Mouse (Mus musculus) adrenal gland, postnatal 36 days (tissue): Measurements from ENCODE around the gene Ube2e2. TPM values are rescaled to one million over a fixed set of nuclear protein-coding genes. Genes with fewer than 3 reads are reported as not detected.
"Not testable (repeated sequence)": the region's sequence is repeated elsewhere in the genome, so short reads cannot be mapped to it uniquely, and the experiment has no call there.

Experiments
- DNase-seq, 2 experiments: peaks; one replicate each; pipeline ENCODE4 v3.0.0; 2021; ENCODE audit warnings: mixed read lengths in 1 of 2
- total RNA-seq, 2 experiments: library from RNA; stranded (reverse); gene quantifications; 2 replicates each; pipeline ENCODE4 v1.2.3; 2021

Ube2e2 gene
- total RNA-seq, 2 experiments from 2014 or later: 37.1 to 45.1 TPM

DNA sequence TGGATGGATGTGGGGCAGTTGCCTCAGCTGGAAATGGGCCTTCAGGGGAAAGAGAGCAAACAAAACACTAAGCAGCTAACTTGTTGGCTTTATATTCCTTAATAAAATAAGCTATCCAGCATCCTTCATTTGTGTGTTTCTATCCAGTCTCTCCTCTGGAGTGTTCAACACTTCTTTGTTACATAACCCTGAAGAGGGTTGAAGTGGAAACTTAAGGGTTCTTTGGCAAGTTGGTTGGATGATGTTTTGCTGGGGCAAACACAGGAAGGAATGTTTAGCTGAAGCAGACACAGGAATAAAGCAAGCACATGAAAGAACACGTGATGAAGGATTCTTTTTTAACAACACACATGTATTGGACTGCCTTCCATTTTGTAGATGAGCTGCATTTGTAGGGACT, 256.3 kb downstream of the Ube2e2 start:
- DNase-seq: no peak

DNA sequence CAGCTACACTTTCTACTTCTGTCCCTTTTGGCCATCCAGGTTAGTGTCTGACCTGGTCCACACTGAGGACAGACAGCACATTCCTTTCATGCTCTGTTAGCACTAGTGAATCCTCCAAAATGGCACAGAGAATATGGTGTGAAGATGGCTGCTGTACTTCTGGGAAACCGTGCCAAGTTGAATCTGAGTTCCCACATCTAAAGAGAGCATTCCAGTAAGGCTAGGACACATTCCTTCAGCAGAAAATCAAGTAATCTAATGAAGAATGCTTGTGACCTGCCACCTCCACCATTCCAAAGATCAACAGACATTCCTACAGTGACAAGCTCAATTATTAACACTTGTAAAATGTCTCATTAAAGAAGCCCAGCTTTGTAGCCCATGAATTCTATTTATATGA, 265.9 kb downstream of the Ube2e2 start:
- DNase-seq: no peak

DNA sequence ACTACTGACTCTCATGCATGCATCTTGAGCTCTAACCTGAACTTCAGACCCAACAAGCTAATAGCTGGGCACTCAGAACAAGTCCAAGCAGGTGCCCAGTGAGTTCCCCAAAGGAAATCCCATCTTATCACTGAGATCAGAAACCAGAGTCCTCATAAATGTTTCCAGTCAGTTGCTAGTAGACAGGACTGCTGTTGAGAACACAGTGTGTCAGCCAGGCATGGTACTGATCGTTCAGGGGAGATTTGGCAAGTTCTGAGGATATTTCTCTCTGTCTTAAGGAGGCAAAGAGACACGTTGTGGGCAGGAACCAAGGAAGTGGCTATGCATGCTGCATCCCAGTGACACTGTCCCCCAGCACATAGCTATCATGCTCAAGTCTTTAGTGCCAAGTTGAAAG, 275.5 kb downstream of the Ube2e2 start:
- DNase-seq: no peak

DNA sequence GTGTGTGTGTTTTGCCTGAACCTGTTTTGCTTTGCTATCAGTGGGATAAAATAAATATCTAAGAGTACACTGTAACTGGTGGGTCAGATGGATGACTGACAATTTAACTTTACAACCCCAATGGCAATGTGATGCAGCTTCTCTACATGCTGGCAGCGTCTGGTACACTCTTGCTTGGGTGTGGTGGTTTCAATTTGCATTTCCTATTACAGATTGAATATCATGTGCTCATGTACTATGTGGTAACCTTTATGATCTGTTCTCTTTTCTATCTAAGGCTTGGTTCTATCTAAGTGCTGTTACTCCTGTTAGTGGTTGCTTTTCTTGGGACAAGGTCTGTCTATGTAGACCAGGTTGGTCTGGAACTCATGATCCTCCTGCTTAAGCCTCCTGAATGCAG, 292.1 kb downstream of the Ube2e2 start:
- DNase-seq: no peak

DNA sequence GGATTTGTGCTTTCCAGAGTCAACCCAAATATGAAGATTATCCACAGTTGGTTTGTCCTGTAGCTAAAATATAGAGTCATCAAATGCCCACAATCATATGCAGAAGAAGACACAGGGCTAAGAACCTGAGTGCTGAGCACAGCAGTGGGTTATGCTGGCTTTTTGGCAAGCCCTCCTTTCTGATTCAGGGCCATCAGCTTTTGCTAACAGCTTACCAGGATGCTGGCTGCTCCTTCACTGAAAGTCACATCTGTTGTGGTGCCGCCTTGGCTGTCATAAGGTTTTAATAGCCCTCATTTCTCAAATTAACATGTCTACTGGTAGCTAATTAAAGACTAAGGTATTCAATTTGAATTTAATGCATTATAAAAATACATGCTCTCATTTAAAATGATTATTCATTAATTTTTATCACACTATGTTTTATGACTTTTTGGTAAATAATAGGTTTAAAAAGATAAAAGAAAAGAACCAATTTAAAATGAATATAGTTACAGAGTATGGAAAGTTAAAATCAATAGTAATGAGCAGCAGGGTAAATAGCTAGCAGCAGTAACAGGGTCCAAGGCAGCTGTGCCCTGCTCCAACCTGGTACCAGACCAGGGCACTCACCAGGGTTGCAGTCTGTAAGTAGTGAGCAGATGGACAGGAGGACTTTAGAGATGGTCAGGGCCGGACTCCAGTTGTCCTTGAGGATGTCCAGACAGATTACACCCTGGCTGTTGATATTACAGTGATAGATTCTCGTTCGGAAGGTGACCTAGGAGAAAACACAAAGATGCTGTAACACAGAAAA, 307.6 kb downstream of the Ube2e2 start:
- no peak for DNase-seq

DNA sequence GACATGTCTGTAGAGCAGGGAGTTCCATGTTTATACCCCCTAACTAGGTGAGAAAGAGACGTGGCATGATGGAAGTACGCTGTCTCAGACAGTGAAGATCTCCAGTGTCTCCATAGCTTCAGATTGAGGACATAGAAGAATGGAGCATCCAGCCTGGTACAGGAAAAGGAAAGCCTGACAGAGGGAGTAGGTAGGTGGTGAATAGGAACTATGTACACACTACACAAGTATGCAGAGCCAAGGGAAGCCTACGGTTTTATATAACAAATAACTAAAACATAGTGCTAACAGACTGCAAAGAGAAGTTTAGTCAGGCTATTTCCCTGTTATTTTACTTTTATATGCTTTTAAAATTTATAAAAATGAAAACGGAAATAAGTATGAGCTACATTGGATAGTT, 312.3 kb downstream of the Ube2e2 start:
- no peak for DNase-seq

DNA sequence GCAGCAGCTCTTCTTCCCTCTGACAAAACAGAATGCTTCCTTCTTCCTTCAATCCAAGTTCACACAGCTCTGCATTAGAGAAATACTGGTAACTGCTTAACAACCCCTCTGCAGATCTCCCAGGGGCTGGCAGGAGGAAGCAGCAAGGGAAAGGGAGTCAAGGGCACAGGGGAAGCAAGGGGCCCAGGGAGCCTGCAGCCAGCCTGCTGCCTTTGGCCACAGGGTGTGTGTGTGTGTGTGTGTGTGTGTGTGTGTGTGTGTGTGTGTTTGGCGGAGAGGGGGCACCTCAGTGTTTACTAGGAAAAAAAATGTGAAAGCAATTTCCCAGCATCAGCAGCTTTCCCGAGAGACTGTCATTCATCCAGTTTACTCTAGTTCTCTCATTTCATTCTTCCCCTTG, 319.3 kb downstream of the Ube2e2 start:
- DNase-seq: no peak

DNA sequence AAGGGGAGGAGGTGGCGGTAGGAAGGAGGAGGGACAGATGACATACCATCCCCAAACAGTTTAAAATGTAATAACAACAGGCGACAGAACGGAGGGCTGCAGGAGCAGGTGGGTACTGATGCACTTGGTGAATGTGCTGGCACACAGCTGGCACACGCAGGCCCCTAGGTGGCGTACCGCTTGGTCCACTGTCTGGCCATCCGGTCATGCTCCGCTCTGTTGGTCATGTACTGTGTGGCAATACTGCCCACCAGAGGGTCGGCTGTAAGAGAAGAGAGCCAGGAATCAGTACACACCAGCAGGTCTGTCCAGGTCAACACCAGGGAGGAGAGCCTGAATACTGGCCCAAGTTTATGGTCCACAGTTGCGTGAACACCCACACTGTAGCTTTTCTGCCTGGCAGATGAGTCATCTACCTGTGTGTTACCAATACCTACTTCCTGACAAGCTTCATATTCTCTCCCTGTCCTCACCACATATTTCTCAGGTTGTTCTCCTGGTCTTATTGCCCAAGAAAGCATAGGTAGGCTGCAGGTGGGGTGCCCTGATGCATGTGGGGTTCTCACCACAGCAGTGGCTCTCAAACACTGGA, 319.8 kb downstream of the Ube2e2 start:
- no peak for DNase-seq

DNA sequence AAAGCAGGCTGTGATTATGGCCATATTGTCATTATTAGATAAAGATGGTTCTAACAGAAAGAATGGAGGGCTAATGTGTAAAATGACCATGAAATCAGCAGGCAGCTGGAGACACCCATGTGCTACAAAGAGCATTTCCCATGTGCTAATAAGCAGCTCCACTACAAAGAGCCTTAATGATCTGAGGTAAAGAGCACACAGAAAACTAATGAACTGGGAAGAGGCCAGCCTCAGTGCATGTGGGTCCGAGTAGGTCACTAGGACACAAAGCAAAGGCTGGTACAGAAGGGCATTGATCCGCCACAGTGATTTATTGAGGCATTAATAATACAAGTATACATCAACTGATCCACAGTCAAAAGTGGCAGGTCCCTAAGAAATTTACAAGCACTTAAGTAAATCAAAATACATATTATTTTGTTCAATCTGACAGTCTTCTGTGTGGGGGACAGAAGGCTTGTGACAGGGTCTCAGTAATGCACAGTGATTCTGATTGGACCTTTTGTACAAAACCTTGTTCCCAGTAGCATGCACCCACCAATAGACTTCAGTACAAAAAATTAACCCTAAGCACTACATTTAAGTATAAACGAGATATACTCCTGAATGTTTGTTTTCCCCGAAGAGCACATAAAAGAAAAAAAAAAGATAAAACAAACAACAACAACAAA, 320.6 kb downstream of the Ube2e2 start:
- DNase-seq: no peak

DNA sequence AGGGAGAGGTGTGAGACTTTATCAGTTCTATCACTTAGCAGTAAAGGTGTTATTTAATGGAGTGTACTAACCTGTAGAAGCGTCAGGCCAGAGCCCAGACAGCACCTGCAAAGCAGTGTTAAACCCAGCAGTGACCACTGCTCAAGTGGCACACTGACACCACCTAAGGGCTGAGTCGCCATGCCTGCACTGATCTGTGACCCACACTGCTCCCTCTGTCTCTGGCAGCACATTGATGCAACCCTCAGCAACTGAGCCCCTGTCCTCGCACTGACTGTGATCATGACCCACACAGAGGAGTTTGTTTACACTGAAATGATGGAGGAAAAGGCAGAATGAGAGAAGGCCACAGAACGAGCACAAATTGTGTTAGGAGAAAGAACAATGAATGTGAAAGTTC, 321.2 kb downstream of the Ube2e2 start:
- DNase-seq: no peak

DNA sequence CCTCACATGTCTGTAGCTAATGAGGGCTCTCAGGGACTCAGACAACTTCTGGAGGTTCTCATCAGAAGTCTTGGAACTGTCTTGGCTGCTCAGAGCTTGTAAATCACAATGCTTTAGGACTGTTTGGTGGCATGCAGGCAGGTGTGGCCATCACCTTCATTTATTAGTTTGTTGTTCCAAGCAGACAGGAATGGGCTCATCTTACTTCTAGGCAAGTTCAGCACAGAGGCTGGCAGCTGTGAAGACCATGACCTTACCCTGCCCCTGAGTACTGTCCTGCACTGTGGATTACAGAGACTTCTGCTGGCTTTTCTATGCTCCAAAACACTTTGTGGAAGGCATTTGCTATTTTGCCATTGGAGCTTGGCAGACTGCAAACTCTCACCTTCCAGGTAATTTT, 324.5 kb downstream of the Ube2e2 start:
- no peak for DNase-seq

DNA sequence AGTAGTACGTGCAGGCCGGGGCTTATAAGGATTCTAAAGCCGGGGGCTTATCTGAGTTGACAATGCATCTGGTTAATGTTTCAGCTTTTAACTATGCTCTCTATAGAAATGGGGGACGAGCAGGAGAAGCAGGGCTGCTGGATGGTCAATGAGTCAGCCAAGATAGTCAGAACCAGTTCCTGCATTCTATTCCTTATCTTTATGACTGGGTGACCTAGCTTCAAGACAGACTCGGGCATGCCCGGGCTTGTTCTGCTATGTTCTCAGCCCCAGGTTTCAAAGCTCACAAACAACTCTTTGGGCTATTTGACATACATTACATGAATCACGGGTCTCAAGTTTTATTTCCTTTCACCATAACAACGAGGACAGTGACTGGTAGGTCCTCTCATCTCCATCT, 329.1 kb downstream of the Ube2e2 start:
- DNase-seq: not testable (repeated sequence)

DNA sequence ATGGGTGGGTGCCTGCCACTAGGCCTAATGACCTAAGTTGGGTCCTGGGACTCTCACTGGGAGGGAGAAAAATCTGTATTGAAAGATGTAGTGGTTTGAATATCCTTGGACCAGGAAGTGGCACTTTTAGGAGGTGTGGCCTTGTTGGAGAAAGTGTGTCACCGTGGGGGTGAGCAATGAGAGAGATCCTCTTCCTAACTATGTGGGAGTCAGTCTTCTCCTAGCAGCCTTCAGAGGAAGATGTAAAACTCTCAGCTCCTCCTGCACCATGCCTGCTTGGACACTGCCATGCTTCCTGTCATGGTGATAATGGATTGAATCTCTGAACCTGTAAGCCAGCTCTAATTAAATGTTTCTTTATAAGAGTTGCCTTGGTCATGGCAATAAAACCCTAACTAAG, 338.8 kb downstream of the Ube2e2 start:
- DNase-seq: no peak

DNA sequence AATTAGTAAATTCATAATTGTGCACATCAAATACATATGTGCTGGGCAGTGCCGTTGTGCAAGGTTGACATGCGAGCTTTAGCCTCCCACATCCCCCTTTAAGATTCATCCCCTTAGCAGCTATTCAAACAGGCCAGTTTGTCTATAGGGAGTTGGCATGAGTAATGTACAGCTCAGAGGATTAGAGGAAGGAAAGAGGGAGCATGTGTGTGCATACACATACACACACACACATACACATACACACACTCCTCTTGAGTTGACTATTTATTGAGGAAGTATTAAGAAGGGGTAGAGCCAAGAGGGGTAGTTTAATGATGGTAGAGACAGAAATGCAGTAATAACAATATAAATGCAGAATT, 339.5 kb downstream of the Ube2e2 start:
- DNase-seq: no peak

DNA sequence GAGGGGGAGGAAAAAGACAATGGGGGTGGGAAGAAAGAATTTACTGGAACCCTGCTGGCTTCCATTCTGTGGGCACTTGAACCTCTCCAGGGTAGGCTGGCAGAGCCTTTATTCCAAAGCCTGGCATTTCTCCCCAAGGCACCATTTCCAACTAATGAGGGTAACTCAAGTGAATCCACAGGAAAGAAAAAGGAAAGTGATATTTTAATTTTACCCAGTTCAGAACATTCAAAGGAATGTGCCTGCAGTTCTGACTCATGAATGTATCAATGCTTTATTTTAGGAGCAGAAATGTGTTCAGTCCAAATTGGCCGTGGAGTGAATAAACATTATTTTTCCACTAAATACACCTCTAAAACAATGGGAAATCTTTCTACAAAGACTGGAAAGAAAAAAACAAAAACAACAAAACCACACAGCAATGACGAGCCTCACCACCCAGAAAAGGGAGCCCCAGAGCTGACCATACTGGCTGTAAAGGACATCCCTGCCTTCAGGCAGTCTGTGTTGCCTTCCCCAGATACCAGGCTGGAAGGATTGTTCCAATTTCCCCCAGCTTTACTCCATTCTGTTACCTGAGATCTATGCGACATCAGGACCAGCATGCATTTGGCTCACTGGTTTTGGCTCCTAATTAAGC, 340.0 kb downstream of the Ube2e2 start:
- DNase-seq: no peak

DNA sequence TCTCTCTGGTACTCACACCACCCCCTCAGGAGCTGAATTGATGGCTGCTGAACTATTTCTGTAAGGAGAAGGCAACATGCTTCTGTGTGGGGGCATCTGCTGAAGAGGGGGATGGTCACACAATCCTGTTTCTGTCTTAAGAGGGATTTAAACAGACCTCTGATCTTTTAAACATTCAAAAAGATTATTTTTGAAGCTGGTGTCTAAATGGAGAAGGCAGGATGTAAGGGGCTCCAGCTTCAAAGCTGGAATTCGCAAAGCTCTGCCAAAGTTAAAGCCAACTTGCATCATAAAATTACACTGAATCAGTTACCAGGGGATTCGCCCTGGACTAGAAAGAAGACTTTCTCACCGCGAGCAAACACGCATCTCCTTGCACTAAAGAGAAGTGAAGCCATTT, 346.5 kb downstream of the Ube2e2 start:
- DNase-seq: no peak

DNA sequence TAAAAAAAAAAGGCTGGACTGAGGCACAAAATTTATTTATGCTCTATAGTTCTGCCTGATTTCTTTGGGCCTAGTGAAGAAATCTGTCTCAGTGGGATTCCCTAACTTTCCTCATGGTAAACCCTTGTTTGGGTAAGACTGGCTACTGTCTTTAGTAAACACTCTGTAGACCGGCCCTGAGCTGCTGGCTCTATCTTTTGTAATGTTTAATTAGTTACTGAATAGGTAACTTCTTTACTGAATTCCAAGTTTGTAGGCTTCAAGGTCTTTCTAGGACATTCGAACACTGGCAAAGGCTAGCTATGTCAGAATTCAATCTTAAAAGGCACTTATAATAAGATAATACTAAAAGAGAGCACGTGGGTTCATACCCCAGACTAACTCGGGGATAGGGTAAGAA, 355.0 kb downstream of the Ube2e2 start:
- not testable (repeated sequence) for DNase-seq

DNA sequence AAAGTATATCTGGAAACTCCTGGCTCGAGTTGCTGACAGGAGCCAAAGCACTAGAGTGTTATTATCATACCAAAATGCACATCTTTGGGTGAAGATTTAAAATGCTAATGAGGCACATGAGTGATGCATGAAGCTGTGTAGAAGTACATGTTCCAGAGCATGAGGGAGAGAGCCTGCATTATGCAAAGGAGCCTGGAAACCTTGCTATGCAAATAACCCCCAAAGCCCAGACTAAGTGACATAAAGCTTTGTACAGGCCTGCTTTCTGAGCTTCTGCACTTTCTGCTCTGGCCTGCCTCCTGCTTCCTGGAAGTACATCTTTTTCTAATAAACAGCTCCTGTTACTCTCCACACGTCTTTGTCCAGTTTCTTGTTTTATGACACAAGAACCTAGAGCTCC, 363.2 kb downstream of the Ube2e2 start:
- DNase-seq: no peak

DNA sequence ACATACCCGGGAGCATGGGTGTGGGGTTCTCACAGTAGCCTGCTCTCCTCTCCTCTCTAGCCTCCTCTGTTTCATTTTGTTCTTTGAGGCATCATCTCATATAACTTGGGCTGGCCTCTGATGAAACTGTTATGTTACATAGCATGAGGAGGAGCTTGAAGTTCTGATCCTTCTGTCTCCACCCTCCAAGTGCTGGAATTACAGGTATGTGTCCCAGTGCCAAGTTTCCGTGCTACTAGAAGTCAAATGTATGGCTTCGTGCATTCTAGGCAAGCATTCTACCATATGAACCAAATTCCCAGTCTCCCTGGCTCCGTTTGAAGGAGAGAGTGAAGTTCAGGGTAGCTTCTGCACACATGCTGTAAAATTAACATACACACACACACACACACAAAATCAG, 363.6 kb downstream of the Ube2e2 start:
- no peak for DNase-seq
